Mouse (Mus musculus) granulocyte monocyte progenitor cell, adult 5-6 weeks (primary cell): ENCODE measurements around the gene Vti1a. TPM values are rescaled to one million over a fixed set of nuclear protein-coding genes. Genes with fewer than 3 reads are reported as not detected.

ENCODE experiments used
- ATAC-seq: replicated peaks from 2 replicates; pipeline ENCODE4 v1.8.0; 2016; ENCODE audit warnings: mild to moderate bottlenecking, moderate TSS enrichment, inconsistent platforms; ENCODE audit not compliant: poor library complexity, severe bottlenecking
- total RNA-seq, 2 experiments: library from RNA; stranded (forward) in 1 of 2; stranded (reverse) in 1 of 2; fragments of 200-712, 200-1000 nt in 1 of 2; fragments of >200 nt in 1 of 2; fragmentation: Nextera tagmentation in 1 of 2; gene quantifications; 2 replicates each; pipeline ENCODE4 v1.2.3; 2014 to 2017

Gene Vti1a
- total RNA-seq, 2 experiments from 2014 or later = 29.7 to 34.4 TPM

GRCm38 (mm10) chr19:55508239-55508638, 192.1 kb downstream of the Vti1a start:
- ATAC-seq = no peak

- ATAC-seq = no peak
Measured at GRCm38 (mm10) chr19:55508965-55509364, 192.9 kb downstream of the Vti1a start.

- ATAC-seq = no peak
Measured at GRCm38 (mm10) chr19:55509618-55510017, 193.5 kb downstream of the Vti1a start.

GRCm38 (mm10) chr19:55513941-55514340, 197.8 kb downstream of the Vti1a start:
- no peak for ATAC-seq

DNA sequence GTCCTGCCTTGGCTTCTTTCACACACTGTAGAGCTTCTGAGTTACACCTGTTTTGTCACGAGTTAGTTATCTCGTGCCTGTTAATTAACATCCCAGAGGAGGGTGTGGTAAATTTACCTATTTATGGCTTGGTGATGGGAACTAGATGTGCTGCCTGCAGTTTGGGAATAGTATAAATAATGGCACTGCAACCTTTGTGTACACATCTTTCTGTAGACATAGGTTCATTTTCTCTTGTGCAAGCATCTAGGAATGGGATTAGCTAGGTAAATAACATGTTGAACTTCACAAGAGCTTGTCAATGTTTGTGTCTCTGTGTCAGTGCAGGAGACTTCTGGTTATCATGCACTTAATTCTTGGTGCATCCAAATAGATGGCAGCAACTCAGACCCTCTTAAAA, 204.1 kb downstream of the Vti1a start:
- no peak for ATAC-seq

DNA sequence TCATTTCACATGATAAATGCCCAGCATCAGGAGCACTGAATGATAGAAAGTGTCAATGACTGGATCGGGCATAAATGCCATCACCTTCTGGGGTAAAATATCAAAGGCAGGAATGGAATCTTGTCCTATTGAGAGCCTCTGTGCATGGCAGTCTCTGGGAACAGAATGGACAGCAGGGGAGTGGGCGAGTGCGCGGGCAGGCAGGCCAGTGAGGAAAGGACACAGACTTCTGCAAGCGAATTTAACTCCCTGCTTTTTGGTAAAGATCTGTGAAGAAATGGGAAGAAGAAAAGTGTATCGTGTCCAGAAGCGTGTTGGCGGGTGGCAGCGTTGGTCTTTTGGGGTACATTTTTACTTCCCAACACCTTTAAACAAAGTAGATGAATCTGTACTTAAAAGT, 207.2 kb downstream of the Vti1a start:
- ATAC-seq = no peak

GRCm38 (mm10) chr19:55524385-55524784, 208.3 kb downstream of the Vti1a start:
- ATAC-seq = no peak

DNA sequence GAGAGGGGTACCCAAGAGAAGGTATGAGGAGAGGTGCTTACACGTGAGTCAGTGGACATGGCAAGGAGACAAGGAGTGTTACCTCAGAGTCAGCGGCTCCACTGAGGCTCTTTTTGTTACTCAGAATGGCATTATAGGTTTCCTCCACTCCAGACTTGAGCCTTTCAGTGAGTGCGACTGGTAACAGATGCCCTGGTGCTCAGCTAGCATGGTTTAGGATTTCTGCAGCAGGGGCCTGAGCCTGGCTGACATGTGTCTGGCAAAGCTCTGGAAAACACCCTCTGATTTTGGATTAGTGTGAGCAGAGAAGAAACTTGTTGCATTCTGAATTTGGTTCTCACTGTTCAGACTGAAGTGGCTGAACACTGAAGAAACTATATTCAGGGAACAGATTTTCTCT, 209.0 kb downstream of the Vti1a start:
- no peak for ATAC-seq

- ATAC-seq = no peak
Measured at GRCm38 (mm10) chr19:55526717-55527235, 210.7 kb downstream of the Vti1a start.

DNA sequence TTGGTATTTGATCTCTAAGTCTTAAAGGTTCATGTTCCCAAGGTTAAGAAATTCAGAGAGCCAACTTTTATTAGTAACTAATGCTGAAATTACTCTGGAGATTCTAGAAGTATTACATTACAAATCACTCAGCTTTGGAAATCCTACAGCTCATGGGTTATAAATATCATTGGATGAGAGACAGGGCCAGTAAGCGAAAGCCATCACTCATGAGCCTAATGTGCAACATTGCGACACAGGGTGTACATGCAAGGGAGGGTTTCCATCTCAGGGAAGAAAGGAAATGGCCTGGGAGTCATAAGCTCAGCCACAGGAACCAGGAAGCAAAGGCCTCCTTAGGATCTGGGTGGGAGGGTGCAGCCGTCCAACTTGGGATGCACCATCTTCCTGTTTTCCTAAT, 213.9 kb downstream of the Vti1a start:
- ATAC-seq = peak; percentile 42; the same call in 1 of the 2 replicates

DNA sequence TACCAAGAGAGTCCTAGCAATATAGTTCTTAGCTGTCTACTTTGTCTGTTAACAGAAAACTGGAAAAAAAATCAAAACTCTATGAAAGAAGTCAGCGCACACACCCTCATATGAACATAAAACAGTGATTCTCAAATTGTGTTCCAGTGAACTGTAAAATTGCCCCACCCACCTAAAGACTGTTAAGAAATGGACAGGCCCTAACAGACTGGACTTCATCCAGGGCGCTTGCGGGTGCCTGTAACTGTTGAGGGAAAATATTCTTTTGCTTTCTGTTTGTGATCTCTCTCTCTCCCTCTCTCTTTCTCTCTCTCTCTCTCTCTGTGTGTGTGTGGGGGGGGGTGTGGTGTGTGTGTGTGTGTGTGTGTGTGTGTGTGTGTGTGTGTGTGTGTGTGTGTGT, 216.6 kb downstream of the Vti1a start:
- ATAC-seq = no peak

DNA sequence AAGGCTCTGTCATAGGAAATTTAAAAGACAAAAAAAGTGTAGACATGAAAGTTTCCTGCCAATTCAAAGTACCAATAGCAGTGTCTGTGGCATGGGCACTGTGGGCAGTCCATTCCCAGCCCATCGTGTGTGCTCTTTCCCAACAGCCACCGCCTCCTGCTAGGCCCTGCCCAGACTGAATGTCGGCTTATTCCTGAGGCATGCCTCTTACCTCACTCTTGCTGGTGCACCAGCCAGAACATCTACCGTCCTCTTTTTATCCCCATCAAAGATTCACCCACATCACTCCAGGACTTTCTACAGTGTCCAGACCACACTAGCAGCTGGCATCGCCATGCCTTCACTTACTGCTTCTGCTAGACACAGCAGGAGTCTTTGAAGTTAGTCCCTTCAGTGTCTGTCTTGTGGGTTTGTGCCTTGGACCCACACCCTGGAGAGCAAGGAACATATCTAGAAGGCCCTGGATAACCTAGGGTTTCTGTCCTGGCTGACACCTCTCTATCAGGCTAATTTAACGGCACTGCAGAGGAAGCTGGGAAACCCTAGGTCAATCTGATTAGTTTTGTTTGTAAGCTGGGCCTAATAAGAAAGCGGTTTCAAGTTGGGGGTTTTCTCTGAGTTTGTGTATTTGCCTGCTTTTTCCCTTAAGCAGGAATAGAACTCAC, 220.3 kb downstream of the Vti1a start:
- ATAC-seq = no peak

GRCm38 (mm10) chr19:55537691-55538090, 221.6 kb downstream of the Vti1a start:
- peak; percentile 44 for ATAC-seq

- no peak for ATAC-seq
Measured at GRCm38 (mm10) chr19:55541641-55542040, 225.5 kb downstream of the Vti1a start.

GRCm38 (mm10) chr19:55542461-55542860, 226.4 kb downstream of the Vti1a start:
- no peak for ATAC-seq

DNA sequence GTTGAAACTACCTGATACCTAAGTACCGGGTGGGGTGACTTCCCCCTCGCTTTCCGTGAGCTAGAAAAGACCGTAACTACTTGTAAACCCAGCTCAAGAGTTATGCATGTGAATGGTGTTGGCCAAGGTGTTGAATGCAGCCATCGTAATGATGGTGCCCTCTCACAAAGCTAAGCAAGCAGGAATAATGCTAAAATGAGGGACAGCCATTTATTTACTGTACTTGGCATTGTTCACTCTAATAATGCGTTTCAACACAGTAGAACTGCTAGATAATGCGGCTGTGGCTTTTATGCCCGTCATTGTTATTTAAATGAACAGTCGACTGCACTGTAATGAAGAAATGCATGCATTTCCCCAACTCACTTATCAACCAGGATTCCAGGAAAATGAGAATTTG, 227.1 kb downstream of the Vti1a start:
- no peak for ATAC-seq

DNA sequence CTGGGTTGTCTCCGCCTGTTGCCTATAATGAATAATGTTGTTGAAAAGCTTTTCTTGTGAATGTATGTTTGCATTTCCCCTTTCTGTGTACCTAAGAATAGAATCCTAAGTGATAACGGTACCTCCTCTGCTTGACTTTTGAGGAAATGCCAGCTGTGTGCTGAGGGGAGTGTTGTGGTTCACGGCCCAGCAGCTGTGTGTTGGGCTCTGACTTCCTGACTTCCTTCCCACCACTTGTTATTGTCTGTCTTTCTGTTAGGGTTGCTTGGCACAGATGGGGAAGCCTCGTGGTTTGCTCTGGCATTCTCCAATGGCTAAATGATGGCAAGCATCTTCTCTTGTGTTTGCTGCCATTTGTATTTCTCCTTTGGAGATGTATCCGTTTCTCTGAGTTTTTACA, 228.4 kb downstream of the Vti1a start:
- peak; percentile 64 for ATAC-seq

DNA sequence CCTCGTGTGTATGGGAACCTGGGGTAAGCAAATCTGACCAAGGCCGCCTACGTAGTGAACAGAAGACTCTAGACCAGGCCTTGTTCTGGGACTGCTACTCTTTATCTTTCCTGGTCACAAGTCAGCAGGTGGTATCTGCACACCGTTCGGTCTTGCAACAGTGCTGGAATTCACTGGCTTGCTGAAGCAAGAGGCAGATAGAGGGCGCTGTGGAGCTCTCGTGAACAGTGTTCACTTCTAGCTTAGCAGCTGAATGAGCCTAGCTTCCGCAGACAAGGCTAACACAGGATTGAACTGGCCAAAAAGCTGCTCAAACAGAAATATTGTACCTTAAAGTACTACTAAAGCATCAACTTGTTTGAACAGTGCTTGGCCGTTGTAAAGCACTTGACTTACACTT, 229.4 kb downstream of the Vti1a start:
- ATAC-seq = 0 out of 2 replicates have a peak, but pooled peaks have one; percentile 17

DNA sequence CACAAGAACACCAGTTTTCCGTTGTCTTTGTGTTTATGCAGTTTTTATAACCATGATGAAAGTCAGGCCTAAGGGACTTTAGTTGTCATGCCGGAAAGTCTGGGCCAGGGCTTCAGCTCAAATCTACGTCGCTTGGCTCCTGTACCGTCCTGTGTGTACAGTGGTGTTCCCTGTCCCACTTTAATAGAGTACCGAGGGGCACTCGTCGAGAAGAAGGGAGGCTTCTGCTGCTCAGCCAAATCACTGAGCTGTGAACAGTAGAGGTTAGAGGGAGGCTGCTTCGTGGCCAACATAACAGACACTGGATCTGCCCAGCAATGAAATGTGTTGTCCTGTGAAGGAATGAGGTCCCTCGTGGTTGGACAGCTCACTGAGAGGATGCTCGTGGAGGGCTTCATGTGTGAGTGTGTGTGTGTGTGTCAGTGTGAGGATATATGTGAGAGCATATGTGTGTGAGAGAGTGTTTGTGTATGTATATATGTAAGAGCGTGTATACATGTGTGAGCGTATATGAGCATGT, 230.0 kb downstream of the Vti1a start:
- ATAC-seq = no peak

DNA sequence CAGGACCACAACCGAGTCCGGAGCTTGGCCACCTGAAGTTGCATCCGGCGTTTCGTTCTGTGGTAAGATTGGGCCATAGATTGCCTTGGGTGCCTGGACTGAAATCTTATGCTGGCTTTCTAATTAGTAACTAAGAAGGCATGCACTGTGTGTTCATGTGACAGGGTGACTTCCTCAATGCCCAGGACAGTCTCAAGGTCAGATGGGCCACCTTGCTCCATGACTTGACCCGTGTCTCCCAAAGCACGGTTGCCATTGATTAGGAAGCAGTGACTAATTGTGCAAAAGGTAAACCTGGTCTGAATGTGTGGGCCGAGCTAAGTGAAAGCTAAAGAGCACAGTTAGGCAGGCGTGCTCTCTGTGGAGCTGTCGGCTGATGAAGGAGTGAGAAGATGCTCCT, 232.1 kb downstream of the Vti1a start:
- peak; percentile 33 for ATAC-seq

GRCm38 (mm10) chr19:55548656-55549055, 232.6 kb downstream of the Vti1a start:
- ATAC-seq = peak; percentile 78

DNA sequence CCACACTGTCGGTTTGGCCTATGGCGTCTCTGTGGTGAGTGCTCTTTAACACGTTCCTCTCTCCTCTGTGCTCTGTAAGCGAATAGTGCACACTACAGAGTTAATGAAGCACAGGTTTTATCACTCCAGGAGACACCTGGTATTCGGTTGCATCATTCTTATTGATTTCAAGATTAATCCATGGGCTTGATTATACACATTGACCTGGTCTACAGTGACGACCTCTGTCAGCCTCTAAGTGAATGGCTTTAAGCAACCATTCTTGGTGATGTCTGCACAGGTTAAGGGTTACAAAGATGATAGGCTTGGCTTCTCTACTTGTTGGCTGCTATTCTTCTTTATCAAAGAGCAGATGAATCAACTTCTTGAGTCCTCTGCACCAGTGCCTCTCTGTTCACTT, 234.1 kb downstream of the Vti1a start:
- no peak for ATAC-seq
